Mouse (Mus musculus) midbrain, postnatal 0 days (tissue): ENCODE results near the gene Mtg1. TPM values are rescaled to one million over a fixed set of nuclear protein-coding genes. Genes with fewer than 3 reads are reported as not detected.

Experiments
- ATAC-seq: fragments of 200-750 bp; cut with Nextera tagmentation; 2 replicates; pipeline ENCODE4 v1.8.0; 2017; ENCODE audit warnings: moderate number of reproducible peaks, mild to moderate bottlenecking, moderate TSS enrichment, moderate library complexity; ENCODE audit not compliant: low FRiP score
- DNase-seq: peaks from one replicate; pipeline ENCODE4 v3.0.0-alpha.2; 2015; ENCODE audit warnings: low spot score
- H3K27ac ChIP-seq: fragments of 300-500 bp; sonication (generic); 2 replicates; pipeline ENCODE4 v1.5.1; 2014; ENCODE audit warnings: low read depth, mild to moderate bottlenecking, low read length, mixed read lengths
- H3K27me3 ChIP-seq: fragments of 300-500 bp; sonication (generic); 2 replicates; pipeline ENCODE4 v1.6.1; 2014; ENCODE audit warnings: low read length, control low read depth, mixed read lengths; ENCODE audit not compliant: insufficient read depth
- H3K36me3 ChIP-seq: fragments of 300-500 bp; sonication (generic); 2 replicates; pipeline ENCODE4 v1.6.1; 2014; ENCODE audit warnings: low read length, control low read depth, mixed read lengths; ENCODE audit not compliant: insufficient read depth
- H3K4me1 ChIP-seq: fragments of 300-500 bp; sonication (generic); 2 replicates; pipeline ENCODE4 v1.6.1; 2014; ENCODE audit warnings: mild to moderate bottlenecking, control low read depth, antibody characterized with exemption, low read length, mixed read lengths; ENCODE audit not compliant: insufficient read depth
- H3K4me2 ChIP-seq: fragments of 300-500 bp; sonication (generic); 2 replicates; pipeline ENCODE4 v1.6.1; 2014; ENCODE audit warnings: low read depth, mild to moderate bottlenecking, low read length, mixed read lengths; ENCODE audit not compliant: poor library complexity, severe bottlenecking
- H3K4me3 ChIP-seq: fragments of 300-500 bp; sonication (generic); 2 replicates; pipeline ENCODE4 v1.5.1; 2014; ENCODE audit warnings: low read depth, mild to moderate bottlenecking, low read length, moderate library complexity
- H3K9ac ChIP-seq: fragments of 300-500 bp; sonication (generic); replicated peaks from 2 replicates; pipeline ENCODE4 v1.6.1; 2014; ENCODE audit warnings: mild to moderate bottlenecking, low read length, moderate library complexity, mixed read lengths; ENCODE audit not compliant: poor library complexity, severe bottlenecking
- H3K9me3 ChIP-seq: fragments of 300-500 bp; sonication (generic); 2 replicates; pipeline ENCODE4 v1.6.1; 2016; ENCODE audit warnings: low read length, control low read depth
- CTCF ChIP-seq: IDR thresholded peaks from 2 replicates; pipeline ENCODE4 v1.5.1; 2016; ENCODE audit warnings: antibody characterized with exemption, mild to moderate bottlenecking
- WGBS: fragments of 180-500 bp; shearing (Covaris S2); extraction: QIAGEN DNeasy Blood & Tissue Kit; methylation state at CpG from one replicate; pipeline ENCODE4 v1.1.7; 2014; 5-methylcytosine and 5-hydroxymethylcytosine counted together
- polyA plus RNA-seq: library from polyadenylated mRNA; unstranded; fragments of >200 nt; fragmentation: Nextera tagmentation; extraction: Ambion mirVana; gene quantifications from 2 replicates; pipeline ENCODE4 v1.2.1, GENCODE M21; 2015
- total RNA-seq: library from RNA; depleted of rRNA; stranded (reverse); fragments of >200 nt; gene quantifications from 2 replicates; pipeline ENCODE4 v1.2.3, GENCODE M21; 2014

The Mtg1 gene
- total and polyA plus RNA-seq, 2 experiments from 2014 or later = 9.9 to 31.3 TPM

- DNase-seq (peak; percentile 74), ATAC-seq (peak; percentile 87)
- WGBS = under 1% methylated on average over 28 of the region's 28 CpGs
- TF ChIP-seq CTCF = no peak
- H3K4me2 ChIP-seq = peak within 1 kb of the TSS; percentile 80
- no peaks in the 10 kb centered on the region for H3K27me3 ChIP-seq
- H3K9me3 ChIP-seq = no peaks in the 10 kb centered on the region
- no peaks in the 10 kb centered on the region for H3K36me3 ChIP-seq
- peak within 1 kb of the TSS; percentile 49 for H3K4me3 ChIP-seq
- peaks cover 19% of the 10 kb centered on the region; the same call in 1 of the 2 replicates for H3K4me1 ChIP-seq
- peak within 1 kb of the TSS; percentile 92 for H3K27ac ChIP-seq
- peak within 1 kb of the TSS; percentile 82 for H3K9ac ChIP-seq
Observed at GRCm38 (mm10) chr7:140154218-140154927, 17.0 kb downstream of the Mtg1 start, which contains the start of gene Sprn. Sprn (minus strand) TSS chr7:140154877.

- no peak for TF ChIP-seq CTCF
- H3K9me3 ChIP-seq = no peaks in the 10 kb centered on the region
- no peaks in the 10 kb centered on the region for H3K27me3 ChIP-seq
- whole genome bisulfite sequencing = 82% methylated on average over 3 of the region's 3 CpGs
- peaks cover 2% of the 10 kb centered on the region; the same call in 1 of the 2 replicates for H3K4me1 ChIP-seq
- H3K27ac ChIP-seq = no peak overlapping the region
- H3K9ac ChIP-seq = no peak overlapping the region
- H3K36me3 ChIP-seq = no peaks in the 10 kb centered on the region
- ATAC-seq (no peak), DNase-seq (no peak)
- H3K4me3 ChIP-seq = no peak overlapping the region
- no peak overlapping the region for H3K4me2 ChIP-seq
Observed at GRCm38 (mm10) chr7:140160363-140160762, 23.0 kb downstream of the Mtg1 start.

GRCm38 (mm10) chr7:140164664-140165063 is 27.3 kb downstream of the Mtg1 start, which contains the start of gene Olfr522:
Olfr522 (minus strand) TSS chr7:140164764.
- no peaks in the 10 kb centered on the region for H3K9me3 ChIP-seq
- H3K27ac ChIP-seq = no peak within 1 kb of the TSS
- no peak for DNase-seq
- no peaks in the 10 kb centered on the region for H3K27me3 ChIP-seq
- 73% methylated on average over 7 of the region's 7 CpGs for WGBS
- no peak for ATAC-seq
- H3K9ac ChIP-seq = no peak within 1 kb of the TSS
- no peaks in the 10 kb centered on the region for H3K36me3 ChIP-seq
- no peak within 1 kb of the TSS for H3K4me2 ChIP-seq
- H3K4me3 ChIP-seq = no peak within 1 kb of the TSS
- TF ChIP-seq CTCF = no peak
- H3K4me1 ChIP-seq = no peaks in the 10 kb centered on the region

GRCm38 (mm10) chr7:140167950-140168349 is 30.6 kb downstream of the Mtg1 start:
- H3K27ac ChIP-seq = no peak overlapping the region
- no peak for DNase-seq
- no peak for ATAC-seq
- 81% methylated on average over 1 of the region's 1 CpGs for WGBS
- H3K27me3 ChIP-seq = no peaks in the 10 kb centered on the region
- H3K4me3 ChIP-seq = no peak overlapping the region
- no peak for TF ChIP-seq CTCF
- H3K36me3 ChIP-seq = no peaks in the 10 kb centered on the region
- H3K4me1 ChIP-seq = no peaks in the 10 kb centered on the region
- no peak overlapping the region for H3K9ac ChIP-seq
- no peak overlapping the region for H3K4me2 ChIP-seq
- no peaks in the 10 kb centered on the region for H3K9me3 ChIP-seq

GRCm38 (mm10) chr7:140169386-140169785 is 32.0 kb downstream of the Mtg1 start:
- Histone ChIP-seq H3K4me3 (no peak overlapping the region), H3K9me3 (no peaks in the 10 kb centered on the region), H3K4me2 (no peak overlapping the region), H3K9ac (no peak overlapping the region), H3K36me3 (no peaks in the 10 kb centered on the region), H3K27me3 (no peaks in the 10 kb centered on the region), H3K4me1 (no peaks in the 10 kb centered on the region), H3K27ac (no peak overlapping the region)
- no peak for TF ChIP-seq CTCF
- WGBS = 82% methylated on average over 4 of the region's 4 CpGs
- no peak for DNase-seq
- ATAC-seq = no peak

DNA sequence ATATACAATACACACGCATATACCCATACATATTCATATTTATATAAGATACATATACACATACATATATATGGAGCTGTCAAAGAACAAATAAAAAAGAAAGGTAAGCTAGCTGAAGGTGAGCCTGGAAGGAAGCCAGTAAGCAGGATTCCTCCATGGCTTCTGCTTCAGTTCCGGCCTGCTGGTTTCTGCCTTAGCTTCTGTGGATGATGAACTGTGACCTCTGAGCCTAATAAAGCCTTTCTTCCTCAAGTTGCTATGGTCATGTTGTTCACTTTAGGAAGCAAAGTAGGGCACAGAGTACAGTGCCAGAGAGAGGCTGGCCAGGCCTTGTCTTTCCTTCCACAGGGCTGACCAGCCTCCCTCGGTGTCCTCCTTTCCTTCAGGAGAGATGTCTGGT is 33.5 kb downstream of the Mtg1 start:
- DNase-seq = no peak
- no peak for ATAC-seq
- no peak for TF ChIP-seq CTCF
- Histone ChIP-seq H3K36me3 (no peaks in the 10 kb centered on the region), H3K27me3 (no peaks in the 10 kb centered on the region), H3K4me2 (no peak overlapping the region), H3K27ac (no peak overlapping the region), H3K9me3 (no peaks in the 10 kb centered on the region), H3K9ac (no peak overlapping the region), H3K4me1 (no peaks in the 10 kb centered on the region), H3K4me3 (no peak overlapping the region)
- WGBS = 93% methylated on average over 3 of the region's 3 CpGs
